Mouse (Mus musculus) lung, postnatal 4 days (tissue): ENCODE measurements at regions not wholly inside any gene's neighbourhood (a gene's known extent, or its start where the extent isn't known, plus 50 kb on each side); places are given as distances from the start of the nearest gene placed in this dataset.

Experiments used
- DNase-seq, 2 experiments: peaks; one replicate each; pipeline ENCODE4 v3.0.0; 2021

DNA sequence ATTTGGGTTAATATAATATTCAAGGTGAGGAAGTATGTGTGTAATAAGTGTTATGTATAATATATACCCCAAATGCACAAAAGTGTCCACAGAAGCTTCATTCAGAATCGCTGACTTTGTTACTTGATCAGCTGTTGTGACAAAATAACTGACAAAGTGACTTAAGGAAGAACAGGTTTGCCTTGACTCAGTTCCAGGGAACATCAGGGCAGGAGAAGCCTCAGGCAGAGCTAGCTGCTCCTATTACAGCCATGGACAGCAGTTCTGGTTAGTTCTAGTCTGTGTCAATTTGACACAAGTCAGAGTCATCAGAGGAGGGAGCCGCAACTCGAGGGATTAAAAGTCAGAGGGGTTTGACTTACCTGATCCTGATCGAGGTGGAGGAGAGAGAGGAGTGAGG lies 79.3 kb upstream of the Rapgef5 start:
- DNase-seq = no peak

DNA sequence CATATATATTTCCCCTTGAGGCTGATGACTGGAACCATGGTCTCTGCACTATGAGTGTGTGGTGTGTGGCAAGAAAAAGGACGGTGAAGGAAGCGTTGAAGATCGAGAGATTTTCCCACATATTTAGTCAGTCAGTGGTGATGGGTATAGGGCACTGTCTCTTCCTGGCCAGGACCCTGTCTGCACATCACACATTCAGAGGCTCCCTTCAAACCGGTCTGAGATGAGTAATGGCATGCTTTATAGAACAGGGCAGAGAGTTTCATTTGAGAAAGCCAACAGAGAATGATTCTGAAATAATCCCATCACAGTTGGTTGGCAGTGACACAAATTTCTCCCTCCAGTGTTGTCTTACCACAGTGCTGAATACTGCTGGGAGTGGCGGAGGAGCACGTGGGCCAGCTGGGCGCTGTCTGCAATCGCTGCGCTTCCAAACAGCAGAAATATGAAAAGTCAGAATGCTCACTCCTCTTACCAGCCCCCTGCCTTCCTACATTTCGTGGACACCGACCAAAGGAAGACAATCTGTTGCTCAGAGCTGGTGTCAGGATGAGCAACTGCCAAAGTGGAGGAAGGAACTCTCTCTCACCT lies 77.2 kb upstream of the Rapgef5 start:
- peak; percentile 25 to 76 for DNase-seq

DNA sequence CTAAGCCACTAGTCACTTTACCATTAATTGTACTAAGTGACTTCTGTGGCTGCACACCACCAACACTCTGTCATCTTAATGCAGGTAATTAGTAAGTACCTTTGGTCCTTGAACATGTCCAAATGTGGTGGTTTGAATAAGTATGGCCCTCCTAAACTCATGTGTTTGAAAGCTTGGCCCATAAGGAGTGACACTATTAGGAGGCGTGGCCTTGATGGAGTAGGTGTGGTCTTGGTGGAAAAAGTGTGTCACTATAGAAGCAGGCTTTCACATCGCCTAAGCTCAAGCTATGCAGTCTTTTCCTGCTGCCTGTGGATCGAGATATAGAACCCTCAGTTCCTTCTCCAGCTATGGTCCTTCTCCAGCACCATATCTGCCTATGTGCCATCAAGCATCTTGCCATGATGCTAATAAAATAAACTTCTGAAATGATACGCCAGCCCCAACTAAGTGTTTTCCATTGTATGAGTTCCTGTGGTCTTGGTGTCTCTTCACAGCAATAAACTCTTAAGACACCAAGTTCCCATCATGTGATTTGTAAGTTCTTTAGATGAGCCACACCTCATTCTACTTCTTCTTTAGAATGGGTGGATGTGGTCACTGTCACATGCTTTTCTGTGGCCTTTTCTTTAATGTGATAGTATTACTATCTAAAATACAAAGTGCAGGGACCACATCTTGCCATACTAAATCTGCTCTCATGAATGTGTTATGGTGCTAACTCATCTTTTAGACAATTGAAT lies 71.9 kb upstream of the Rapgef5 start:
- DNase-seq = no peak

DNA sequence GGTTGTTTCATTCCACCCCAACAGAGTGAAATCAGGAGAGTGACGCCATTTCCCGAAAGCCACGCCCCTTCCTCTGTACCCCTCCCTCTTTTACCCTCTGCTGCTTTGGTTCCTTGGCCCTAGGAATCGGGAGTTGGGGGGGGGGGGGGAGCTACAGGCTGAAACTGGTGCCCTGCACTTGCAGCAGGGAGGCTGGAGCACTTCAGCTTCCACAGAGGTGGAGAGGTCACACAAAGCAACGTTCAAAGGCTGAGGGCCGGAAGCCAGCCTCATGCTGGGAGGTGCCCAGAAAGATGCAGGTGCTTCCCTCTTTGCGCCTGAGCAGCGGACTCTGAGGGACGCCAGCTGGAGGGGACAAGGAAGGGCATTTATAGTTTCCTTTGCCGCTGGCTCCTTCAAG lies 69.1 kb upstream of the Rapgef5 start:
- DNase-seq = peak; percentile 37 to 62

DNA sequence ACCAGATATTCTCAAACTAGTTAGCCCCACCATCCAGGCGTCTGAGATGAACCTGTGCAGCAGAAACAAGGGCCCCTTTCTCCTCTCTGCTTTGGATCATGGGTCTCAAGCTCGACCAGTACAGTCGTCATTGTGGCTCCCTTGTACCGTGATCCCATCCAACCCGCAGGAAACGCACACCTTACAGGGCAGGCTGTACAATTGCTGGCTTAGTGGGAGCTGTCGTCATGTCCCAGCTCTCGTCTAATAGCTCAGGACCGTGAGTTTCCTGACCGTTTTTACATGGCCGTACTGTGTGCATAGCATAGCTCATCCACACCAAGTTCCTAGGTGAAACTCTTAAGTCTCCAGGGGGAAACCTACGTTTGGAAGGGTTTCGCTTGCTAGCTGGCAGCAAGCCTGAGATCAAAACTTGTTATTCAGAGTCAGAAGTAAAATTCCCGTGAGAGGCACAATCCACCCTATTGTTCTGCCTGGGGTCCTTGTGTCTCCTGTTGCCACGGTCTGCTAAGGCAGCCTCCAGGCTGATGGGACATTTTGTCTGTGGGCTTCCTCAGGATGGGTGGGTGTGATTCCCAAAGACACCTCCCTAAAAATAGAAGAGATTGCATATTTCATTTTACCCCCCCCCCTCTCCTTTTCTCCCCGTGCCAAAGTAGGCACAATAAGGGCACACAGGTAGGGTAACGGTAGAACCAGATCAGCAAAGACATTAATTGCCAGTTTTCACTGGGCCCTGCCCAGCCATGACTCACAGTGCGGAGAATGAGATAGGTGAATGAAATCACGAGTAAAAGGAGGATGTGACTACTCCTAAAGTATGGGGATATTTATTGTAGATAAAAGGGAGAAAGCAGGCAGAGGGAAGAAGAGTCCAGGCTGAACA lies 68.2 kb upstream of the Rapgef5 start:
- DNase-seq = no peak

DNA sequence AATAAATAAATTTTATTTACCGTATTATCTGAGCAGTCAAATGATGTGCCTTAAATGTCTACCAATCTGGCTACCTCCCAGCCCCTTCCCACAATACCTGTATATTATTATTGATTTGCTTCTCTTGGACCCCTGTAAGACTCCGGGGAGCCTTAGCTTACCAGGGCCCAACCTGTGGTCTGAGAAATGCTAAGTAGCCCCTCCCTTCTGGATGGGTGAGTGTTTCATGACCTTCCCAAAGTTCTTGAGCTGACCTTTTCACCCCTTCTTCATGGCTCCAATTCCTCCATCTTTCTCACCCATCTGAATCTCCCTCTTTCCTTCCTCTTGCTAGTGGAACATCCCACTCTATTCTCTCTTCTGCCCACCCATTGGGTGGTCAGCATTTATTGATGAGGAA lies 67.2 kb upstream of the Rapgef5 start:
- no peak for DNase-seq

DNA sequence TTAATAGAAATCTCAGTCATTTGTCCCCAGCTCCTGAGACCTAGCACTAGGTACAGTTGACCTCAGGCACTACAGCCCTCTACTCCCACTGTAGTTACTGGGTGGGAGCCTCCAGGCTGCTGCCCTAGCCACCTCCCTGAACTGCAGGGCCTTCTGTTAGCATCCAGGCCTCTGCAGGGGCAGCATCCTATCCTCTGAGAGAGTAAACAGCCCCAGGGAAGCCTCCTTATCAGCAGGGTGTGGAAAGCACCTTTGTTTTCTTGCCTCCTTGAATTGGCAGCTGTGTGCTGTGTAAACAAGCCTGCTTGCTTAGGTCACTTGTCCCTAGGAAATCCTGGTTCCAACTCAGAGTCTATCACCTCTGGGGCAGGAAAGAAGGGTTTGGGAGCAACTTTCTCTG lies 66.2 kb upstream of the Rapgef5 start:
- DNase-seq = peak in 1 of 2 experiments; percentile 27

DNA sequence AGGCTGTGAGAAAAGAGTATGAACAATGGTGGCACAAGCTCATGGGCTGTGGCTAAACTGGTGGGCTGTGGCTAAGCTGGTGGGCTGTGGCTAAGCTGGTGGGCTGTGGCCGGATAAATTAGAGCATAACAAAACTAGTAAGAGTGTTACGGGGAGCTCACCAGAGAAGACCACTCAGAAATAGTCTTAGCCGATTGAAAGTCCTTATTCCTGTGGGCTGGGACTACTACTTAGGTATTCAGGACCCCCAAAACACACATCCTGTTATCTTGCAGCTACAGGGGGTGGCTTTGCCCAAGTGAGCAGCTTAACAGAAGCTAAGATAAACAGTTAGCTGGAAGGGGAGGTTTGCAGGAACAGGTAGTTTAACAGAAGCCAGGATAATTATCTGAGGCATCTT lies 65.4 kb upstream of the Rapgef5 start:
- no peak for DNase-seq

DNA sequence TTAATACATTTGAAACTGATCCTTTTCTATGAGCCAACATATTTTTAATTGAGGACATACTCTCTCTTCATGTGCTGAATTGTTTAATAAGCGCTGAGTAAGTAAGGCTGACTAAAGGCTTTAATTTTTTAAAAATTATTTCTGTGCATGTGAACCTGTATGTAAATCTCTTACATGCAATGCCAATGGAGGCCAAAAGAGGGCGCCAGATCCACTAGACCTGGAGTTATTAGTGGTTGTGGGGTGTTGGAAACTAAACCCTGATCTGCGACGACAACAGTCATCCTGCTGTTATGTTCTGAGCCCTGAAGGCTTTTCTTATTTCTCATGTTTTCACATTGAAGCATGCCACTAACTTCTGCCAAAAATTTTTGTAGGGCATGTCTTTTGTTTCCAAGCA lies 64.8 kb upstream of the Rapgef5 start:
- DNase-seq = no peak

DNA sequence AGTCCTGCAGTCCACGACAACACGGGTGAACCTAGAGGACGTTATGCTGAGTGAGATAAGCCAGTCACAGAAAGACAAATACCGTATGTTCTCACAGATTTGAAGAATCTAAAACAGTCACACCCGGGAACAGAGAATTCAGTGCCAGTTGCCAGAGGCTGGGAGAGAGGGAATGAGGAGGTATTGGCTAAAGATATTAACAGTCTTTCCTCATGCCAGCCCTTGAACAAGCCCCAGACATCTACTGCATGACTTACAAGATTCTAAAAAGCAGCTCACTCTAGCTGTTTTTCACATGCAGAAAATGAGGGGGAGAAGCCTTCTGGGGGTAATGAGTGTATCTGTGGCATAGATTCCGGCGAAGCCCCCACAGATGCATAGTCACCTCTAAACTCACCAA lies 60.5 kb upstream of the Rapgef5 start:
- no peak for DNase-seq

DNA sequence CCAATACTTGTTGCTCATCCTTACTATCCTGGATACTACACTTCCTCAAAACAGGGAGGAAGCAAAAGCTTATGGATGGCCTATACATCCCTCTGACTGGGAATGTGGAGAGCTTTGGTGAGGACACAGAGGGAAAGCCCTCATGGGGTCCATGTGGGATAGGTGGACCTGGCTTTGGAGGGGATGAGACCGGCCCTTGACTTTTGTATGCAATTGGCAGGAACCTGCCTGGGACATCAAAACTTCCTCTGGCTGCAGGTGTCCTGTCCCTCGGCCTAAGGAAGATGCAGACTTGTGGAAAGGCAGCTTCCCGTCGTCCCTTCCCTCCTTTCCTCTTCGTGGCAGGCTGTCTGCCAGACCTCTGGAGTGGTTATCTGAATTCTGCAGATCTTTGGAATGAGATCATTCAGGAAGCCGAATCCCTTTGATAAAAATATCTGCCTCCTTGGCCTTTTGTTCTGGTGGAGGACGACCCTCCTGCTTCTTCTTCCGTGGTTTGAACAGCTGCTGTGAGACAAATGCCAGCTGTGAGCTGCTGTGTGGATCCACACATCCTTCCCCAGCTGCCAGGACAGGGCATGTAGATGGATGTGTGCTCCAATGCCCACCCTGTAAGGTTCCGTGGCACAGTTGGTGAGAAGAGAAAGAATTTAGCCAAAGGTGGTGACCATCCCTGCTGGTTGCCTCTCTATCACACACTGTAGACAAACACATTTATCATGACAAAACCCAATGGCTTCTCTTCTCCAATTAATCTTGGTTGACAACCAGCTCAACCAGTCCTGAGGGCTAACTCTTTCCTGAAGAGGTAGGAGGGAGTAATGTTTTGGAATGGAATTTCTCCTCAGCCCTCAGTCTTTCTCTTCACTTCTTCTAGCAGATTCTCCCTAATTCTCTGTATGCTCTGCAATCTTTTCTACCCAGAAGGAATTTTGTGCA lies 57.9 kb upstream of the Rapgef5 start:
- peak; percentile 43 to 66 for DNase-seq

DNA sequence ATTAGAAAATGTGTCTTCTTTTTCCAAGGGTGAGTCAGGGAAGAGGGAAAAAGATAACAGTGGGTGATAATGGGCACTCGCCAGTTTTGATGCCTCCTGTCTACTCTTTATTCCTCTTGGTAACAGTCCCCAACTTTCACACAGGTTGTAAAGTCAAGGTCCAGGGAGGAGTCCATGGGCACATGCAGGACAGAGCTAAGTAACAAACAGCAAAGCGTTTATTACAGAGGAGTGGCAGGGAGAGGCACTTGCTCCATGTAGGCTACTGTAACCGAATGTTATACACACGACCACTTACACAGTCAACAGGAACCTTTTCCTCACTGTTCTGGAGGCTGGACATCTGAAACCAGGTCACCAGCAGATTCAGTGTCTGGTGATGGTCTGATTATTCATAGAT lies 56.7 kb upstream of the Rapgef5 start:
- DNase-seq = no peak

DNA sequence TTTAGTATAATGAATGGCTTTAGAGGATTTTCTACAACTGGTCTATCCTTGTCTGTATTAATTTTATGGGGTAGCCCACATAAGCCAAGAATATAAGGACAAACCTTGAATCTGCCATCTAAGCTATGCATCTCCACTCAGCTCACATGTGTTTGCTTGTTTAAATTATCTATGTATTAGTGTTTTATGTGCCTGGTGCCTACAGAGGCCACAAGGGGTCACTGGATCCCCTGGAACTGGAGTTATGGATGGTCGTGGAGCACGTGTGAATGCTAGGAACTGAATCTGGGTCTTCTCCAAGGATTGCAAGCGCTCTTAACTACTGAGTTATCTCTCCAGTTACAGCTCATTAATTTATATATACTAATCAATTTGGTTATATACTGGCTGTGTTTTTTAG lies 51.1 kb upstream of the Rapgef5 start:
- no peak for DNase-seq

DNA sequence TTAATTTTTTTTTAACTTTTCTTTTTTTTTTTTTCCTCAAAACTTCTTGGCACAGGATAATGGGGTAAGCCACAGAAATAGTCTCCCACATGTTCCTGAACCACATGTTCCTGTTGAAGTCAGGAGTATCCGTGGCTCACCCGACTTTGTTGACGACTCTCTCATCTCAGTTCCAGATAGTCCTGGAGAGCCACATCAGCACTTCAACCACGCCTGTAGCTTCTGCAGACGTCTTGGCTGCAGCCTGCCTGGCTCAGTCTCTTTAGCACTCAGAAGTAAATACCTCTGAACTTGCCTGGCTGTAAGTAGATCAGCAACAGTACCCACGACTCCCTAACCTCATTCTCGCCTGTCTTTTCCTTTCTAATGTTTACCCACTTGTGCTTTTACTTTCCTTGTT lies 50.3 kb upstream of the Rapgef5 start:
- DNase-seq = no peak
